Mouse (Mus musculus): ENCODE data around the gene Arid5b. TPM values are rescaled to one million over a fixed set of nuclear protein-coding genes. Genes with fewer than 3 reads are reported as not detected.

Gene Arid5b
- total RNA-seq, 1 experiment from 2014 or later = 34.3 TPM

DNA sequence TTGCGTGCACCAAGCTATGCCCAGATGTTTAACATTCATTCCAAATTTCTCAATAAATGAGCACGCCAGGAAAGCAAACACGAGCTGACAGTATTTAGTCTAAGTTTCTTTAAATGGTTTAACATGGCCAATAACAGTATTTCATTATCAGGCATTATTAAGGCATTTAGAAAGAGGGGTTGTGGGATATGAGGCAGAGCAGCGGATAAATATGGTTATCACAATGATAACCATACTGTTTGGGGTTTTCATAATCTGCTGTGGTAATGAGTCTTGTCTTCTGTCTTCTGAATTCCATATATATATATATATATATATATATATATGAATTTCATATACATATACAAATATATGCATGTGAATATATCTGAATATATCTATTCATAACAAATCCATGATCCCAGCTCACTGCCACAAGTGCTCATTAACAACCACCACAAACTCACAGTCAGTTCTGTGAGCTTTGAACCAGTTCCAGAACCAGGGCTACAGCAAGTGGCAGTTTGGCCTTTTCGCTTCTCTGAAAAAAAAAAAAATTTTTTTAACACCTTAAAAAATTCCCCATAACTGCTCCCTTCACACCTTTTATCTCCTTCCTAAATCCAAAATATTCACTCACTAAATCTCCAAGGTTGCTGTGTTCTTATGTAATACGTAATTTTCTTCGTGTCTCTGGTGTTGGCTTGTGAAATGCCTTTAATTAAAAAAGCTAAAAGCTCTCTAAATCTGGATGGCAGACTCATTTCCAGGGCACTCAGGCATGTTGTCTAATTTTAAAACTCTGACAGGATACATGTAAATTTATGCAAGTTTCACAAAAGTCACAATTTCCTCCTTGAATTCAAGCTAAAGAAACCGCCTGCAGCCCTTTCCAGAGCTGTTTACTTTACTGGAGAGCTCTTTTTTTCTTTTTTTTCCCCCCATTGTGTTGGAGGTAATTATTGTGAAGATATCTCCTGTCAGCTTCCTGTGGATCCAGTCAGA is 113.5 kb downstream of the Arid5b start:
- DNase-seq = no peak

DNA sequence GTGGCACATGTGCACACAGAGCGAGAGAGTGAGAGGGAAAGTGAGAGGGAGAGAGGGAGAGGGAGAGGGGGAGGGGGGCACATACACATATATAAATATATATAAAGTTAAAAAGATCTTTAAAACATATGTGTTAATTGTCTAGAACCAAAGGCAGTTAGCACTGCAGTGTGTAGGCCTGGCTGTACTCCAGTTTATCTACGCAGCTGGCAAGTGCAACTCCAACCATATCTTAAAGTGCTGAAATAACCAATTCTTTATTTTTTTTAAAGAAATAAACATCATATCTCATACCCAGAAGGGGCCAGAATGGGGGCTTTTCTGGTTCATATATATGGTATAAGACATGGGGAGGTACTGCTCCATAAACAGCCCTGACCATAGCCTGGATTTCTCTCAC is 114.4 kb downstream of the Arid5b start:
- no peak for DNase-seq

DNA sequence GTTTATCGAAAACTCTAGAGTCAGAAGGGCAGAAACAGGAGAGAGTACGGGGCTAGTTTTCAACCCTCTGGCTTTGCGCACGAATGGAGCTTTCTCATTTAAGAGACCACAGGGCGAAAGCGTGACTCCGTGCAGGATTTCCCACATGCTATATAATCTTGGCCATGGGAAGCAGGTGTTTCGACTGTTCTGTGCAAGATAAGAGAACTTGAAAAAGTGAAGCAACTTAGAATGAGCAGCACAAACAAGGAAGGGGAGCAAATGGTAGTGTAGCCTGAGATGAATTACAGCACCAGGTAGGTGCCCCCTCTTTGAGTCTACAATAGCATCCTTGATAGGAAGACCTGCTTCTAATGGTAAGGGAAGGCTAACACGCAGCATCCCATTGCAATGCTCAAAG is 118.8 kb downstream of the Arid5b start:
- DNase-seq = no peak

DNA sequence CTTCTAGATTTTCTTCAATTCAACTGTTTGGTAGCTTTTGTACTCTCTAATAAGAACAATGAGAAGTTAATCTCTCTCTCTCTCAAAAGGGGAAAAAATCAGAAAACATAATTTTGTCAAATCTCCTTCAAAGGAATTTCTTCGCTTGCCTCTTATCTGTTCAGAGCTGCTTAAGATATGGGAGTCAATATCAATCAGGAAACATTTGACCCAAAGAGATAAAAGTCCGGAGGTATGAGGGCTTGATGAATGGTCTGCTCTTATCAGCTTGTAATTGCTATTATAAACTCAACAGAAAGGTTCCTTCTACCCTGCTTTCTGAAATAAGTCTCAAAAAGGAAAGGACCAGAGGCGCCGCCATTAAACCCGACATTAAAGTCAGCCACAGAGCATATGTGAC is 120.0 kb downstream of the Arid5b start:
- DNase-seq = no peak

DNA sequence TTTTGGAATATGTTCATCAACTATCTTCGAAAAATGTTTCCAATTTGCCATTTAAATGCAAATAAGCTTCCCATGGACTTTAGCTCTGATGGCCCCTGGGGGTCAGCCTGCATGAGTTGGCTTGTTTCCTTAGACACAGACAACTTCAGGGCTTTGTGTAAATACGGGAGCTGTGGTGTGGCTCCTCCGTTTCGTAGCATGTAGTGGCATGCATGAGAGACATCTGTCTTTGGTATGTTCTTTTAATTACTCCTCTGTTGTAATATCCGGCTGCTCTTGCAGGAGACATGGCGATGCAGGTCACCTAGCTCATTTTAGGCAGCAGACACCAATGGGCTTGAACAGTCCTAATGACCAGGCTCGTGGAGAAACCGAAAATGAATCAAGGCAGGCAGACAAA is 121.0 kb downstream of the Arid5b start:
- DNase-seq = no peak

DNA sequence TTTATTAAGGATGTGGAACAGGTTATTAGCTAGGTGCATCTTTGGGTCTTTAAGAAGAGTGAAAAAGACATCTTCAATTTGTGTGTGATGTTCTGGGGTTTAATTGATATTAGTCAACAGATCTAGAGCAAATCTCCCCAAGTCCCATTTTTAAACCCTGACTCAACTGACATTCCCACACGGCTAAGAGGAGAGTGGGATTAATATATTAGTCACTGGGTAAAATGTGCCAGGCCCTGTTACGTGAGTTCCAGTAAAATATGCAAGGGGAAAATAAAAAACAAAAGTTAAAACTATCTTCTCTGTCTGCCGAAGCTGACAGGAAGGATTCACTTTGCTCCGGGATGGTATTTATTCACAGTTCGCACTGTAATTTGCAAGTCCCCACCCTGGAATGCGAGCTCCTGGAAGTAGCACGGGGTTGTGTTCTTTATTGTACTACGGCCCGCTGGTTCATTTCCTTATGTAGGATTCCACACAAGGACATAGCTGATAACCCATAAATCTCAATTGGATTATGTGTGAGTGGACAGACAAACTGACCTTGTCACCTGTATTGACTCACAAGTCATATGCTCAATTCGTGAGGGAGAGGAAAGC is 121.8 kb downstream of the Arid5b start:
- no peak for DNase-seq

DNA sequence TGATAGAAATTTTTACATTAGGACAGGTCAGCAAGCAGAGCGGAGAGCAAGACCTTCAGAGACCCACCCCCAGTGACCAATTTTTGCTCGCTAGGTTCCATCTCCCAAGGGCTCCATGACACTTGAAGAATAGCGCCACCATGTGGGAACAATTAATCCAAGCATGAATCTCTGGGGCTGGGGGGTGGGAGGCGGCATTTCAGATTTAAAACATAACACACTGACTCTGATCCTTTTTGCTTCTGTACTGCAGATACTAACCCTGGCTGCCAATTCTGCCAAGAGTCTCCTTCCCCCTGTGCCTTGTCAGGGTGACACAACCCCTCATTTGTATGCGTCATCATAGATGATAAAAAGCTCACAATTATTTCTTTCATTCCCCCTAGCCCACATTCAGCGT is 122.4 kb downstream of the Arid5b start:
- DNase-seq = no peak

DNA sequence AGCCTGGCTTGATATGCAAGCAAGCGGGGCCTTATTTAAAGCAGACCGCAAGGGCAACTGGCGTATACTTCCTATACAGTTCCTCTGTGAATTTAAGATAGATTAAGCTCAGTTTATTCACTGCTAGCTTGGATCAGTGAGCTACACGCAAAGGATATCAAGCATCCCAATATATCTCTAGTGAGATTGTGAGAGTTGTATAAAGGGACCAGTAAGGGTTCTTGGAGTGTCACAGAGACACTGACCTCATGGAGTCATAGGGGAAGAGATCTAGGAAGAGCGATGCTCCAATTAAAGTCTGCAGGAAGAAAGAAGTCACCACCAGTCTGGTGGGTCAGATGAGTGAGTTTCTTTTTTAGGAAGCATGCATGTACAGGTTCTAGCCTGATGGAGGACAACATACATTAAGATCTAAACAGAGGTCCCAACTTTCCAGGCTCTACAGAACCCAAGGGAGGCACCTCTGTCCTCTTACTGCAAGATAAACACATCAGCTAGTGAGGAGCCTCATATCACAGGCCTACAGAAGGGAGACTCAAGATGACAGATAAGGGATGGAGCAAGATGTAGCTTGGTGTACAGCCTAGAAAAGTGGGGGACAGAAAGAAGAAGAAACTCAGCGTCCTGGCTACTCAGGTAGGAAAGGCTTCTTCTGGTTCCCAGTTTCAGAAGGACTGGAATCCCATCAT is 123.0 kb downstream of the Arid5b start:
- no peak for DNase-seq

DNA sequence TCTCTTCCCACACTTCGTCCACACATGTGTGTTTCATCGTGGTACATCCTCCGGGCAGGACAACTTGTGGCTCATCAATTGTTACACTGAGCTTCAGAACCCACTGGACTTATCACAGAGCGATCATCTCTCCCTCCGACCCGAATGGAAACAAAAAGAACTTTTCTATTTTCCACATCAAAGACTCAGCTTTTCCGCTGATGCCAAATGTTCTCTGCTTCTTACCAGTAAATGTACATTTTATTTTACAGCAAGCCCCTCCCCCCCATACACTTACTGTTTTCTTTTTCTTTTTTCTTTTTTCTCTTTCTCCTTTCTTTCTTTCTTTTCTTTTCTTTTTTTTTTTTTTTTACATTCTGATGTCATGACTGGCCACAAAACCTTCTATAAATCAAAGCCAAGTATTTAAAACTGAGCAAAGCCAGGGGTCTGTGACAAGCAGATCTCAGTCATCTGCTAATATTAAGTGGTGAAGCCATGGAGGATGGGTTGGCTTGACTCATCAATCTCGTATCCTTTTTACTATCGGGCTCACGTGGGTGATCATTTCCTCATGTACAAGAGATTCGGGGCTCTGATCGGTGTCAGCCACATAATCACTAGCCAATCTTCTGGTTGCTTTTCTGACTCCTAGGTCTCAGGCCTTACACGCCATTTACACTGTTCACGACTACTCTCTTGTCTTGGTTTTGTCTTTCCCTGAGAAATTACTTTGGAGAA is 124.3 kb downstream of the Arid5b start:
- no peak for DNase-seq

DNA sequence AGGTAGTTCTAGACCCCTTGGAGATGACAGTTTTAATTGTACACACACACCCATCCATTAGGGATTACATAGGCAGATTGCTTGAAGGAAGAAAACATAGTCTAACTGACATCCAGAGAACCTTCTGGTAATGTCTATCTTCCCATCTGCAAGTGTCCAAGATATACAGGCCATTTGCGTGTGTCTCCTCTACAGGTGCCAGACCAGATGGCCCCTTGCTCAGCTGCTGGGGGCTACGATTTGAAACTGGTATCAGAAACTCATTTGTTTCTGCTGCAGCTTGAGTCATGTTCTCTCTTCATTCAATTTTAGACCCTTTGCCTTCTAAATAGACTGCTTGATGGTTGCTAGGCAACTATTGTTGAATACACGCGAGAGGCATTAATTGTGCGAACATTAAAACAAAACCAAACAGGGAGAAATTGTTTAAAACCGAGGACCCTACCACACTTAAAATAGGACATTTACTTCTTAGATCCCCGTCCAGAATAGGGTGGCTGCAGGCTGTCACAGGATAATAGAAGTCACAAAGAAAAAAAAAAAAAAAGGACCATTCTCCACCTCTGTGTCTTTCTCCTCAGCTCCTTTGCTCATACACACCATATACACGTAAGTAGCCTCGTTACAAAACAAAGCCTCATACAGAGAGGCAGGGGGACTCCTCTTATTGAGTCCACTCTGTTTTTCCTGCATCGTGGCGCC is 125.0 kb downstream of the Arid5b start:
- no peak for DNase-seq

DNA sequence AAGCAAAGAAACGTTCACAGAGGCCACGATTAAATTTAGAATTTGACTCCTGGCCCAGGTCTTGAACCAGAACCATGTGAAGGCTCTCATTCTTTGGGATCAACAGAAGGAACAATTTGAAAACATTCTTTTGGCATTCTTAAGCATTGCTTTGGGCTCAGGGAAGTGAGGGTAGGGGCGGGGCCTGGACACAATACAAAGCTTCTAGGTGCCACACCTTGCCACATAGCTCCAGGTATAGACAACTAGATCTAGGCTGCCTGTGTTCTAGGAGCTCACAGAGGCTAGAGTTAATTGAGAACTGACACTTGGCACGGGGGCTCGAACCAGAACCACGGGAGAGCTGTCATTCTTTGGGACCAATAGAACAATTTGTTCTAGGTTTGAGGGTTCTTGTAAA is 130.0 kb downstream of the Arid5b start:
- no peak for DNase-seq

DNA sequence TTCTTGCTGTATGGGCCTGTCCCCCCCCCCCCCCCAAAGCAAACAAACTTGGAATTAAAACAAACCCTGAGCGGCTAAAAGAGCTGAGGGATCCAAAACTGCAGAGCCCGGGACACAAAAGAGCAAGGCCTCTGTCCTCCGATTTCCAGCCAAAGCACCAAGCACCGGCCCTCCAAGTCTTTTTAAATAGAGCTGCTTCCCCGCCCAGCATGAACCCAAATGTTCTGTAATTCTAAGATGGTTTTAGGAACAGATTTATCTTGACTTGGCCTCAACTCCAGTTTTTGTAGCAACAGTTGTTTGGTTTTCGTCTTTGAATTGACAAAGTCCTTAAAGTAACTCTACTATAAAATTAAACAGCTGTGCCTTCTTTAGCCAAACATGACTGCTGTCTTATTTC is 130.8 kb downstream of the Arid5b start:
- DNase-seq = no peak

DNA sequence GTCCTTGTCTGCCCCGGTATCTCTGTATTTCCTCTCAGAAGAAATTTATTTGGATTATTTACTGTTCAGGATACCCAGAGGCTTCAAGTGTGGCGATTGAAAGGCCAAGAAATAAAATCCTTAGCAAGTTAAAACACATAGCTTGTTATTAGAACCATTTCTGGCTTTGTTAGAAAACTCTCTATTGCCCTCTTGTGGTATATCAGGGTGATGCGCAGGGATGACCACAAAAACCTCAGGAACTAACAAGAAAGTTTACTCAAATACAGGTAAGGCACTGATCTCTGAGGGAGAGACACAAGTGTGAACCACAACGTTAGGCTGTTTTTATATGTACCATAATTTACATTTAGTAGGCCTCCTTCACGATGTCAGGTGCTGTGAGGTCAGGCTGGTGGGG is 131.7 kb downstream of the Arid5b start:
- peak; percentile 62 for DNase-seq

DNA sequence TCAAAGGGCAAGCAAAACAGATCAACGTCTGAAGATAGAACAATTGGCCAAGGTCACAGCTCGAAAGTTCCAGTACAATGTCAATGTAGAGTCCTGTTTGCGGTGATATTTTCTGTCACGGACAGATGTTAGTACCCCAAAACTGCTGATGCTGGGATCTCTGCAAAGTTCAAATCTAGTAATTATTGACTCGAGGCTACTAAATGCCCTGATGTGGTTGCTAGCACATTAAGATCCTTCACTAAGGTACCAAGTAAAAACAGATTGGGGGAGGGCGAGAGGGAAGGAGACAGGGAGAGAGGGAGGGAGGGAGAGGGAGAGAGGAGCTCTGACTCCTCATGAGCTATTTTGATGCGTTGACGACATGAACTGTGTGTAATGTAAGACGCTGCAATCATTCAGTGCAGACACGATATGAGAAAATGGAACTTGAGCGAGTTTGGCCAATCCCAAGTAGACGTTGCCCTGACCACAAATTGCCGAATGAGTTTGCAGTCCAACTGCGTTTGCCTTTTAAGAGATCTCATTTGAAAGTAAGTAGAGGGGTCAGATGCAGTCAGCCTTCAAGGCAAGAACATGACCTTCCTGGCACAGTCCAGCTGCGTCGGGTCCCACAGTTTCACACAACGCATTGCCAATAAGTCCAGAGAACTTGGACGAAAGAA is 133.1 kb downstream of the Arid5b start:
- no peak for DNase-seq

DNA sequence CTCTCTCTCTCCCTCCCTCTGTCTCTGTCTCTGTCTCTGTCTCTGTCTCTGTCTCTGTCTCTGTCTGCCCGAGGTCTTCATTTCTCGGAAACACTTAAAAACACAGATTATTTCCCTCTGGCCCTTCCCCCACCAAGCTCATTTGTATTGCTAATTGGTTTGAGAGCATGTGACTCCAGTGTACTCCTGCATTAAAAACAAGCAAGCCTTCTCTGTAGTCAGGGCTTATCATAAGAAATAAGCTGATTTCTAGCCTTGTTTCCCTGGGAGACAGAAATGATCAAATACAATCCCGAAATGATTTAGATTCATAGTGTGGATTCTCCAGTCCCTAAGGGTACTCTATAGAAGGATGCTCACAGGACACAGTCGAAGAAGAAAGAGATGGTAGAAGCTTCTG is 136.0 kb downstream of the Arid5b start:
- no peak for DNase-seq

DNA sequence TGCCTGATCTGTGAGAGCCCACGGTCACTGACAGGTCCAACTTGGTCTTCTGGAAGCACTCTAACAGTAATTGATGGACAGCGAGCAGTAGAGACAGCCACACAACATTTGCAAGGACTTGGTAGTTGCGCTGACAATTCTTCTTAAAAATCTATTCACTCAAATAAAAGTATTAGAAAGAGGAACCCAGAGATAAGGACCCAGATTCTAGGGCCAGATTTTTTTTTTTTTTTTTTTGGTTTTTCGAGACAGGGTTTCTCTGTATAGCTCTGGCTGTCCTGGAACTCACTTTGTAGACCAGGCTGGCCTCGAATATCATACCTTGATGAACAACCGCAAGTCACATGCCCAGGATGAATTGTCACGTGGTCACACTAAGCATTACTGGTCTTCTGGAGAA is 137.0 kb downstream of the Arid5b start:
- DNase-seq = no peak

DNA sequence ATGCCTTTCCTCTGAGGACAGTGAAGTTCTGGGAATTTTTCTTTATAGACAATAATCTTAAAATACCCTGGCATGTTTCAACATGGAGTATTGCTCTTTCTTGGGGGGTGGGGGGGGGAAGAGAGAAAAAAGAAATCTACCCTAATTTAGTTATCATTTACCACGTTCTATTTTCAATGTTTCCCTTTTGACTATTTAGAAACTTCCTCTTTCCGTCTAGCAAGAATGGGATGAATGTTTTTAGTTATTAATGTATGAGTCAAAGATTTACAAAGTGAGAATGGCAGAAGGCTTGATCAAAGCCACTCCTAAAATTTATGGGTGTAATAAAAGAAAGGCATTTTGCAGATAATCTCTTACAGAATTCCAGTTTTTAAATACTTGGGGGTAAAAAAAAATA is 137.7 kb downstream of the Arid5b start:
- DNase-seq = no peak

DNA sequence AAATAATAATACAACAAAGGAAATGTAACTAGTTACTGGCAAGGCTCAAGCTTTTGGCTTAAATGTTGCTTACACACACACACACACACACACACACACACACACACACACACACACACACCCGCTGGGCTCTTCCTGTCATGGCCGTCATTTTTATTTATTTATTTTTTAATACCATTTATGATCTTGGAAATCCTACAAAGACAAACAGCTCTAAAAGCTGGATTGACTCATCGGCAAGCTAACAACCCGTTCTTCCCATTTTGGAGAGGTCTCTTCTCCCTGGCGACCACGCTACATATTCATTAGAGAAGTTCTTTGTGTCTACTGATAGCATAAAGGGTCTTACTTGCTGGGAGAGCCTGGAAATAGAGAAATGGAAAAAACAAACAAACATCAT is 138.2 kb downstream of the Arid5b start:
- no peak for DNase-seq

DNA sequence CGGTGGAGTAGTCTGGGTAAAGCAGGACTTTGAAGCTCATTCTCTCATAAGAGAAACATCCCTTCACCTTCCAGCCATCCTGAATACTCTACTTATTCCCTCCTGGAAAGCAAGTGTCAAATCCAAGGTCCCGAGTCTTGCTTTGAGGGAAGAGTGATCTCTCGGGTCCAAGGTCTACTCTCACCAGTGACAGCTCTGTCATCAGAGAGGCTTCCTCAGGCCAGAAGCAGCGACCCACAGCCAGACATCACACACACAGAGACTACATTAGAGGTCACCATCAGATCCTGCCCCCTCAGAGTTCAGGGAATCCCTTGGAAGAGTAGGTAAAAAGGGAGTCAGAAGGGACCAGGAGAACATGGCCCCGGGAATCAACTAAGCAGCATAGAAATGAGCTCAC is 140.4 kb downstream of the Arid5b start:
- DNase-seq = no peak

DNA sequence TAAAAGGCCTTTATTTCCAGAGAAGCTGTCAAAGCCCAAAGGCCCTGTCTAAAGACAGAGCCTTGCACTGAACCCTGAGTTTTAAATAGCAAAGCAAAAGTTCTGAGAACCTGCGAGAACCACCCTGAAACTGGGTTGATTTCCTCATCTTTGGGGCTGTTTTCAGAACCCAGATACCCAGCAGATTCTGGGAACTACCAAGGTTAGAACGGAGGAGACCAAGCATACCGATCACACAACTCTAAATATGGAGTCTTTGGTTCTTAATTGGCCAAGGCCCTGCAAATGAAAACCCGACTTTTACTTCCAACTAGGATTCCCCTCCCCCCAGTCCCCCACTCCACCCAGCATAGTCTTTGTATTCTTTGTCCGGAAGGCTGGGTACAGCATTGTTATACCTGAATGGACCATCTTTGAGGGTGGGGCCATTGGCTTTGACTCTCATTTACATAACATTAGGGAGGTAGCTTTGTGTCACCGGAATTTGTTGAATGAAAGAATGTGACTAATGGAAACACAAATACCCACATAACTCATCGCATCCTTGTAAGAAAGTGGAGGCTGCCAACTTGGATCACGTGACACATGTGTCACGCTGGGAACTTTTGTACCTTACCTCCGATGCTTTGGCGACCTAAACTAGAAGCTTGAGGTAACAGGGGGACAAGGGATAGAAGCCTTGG is 141.2 kb downstream of the Arid5b start:
- no peak for DNase-seq

Data from adrenal gland, postnatal 14 days (tissue).